Mouse (Mus musculus) urinary bladder, postnatal 25 days (tissue): Measurements from ENCODE around the gene Scube3.

Experiments used
- DNase-seq: peaks from one replicate; pipeline ENCODE4 v3.0.0; 2022; ENCODE audit warnings: low spot score

Scube3 gene

GRCm38 (mm10) chr17:28133193-28133592 is 8.7 kb upstream of the Scube3 start:
- peak; percentile 60 for DNase-seq

GRCm38 (mm10) chr17:28135496-28135895 is 6.4 kb upstream of the Scube3 start:
- DNase-seq, result no peak

- no peak for DNase-seq
Observed at GRCm38 (mm10) chr17:28136266-28136665, 5.7 kb upstream of the Scube3 start.

- DNase-seq, result no peak
Observed at GRCm38 (mm10) chr17:28138013-28138412, 3.9 kb upstream of the Scube3 start.

GRCm38 (mm10) chr17:28138685-28139084 is 3.3 kb upstream of the Scube3 start:
- no peak for DNase-seq

- no peak for DNase-seq
Observed at GRCm38 (mm10) chr17:28140431-28141204, 1.3 kb upstream of the Scube3 start.

GRCm38 (mm10) chr17:28141205-28141650 is 713 bp upstream of the Scube3 start:
- DNase-seq, result no peak

- no peak for DNase-seq
Observed at GRCm38 (mm10) chr17:28142700-28143610, 1.0 kb downstream of the Scube3 start.

- no peak for DNase-seq
Observed at GRCm38 (mm10) chr17:28143751-28144150, 1.8 kb downstream of the Scube3 start.

- no peak for DNase-seq
Observed at GRCm38 (mm10) chr17:28144241-28144640, 2.3 kb downstream of the Scube3 start.

- DNase-seq, result no peak
Observed at GRCm38 (mm10) chr17:28148288-28148687, 6.3 kb downstream of the Scube3 start.

GRCm38 (mm10) chr17:28149734-28150133 is 7.8 kb downstream of the Scube3 start:
- no peak for DNase-seq

GRCm38 (mm10) chr17:28150456-28150855 is 8.5 kb downstream of the Scube3 start:
- DNase-seq, result no peak

GRCm38 (mm10) chr17:28153095-28153494 is 11.2 kb downstream of the Scube3 start:
- no peak for DNase-seq

GRCm38 (mm10) chr17:28154970-28155369 is 13.0 kb downstream of the Scube3 start:
- no peak for DNase-seq

- no peak for DNase-seq
Observed at GRCm38 (mm10) chr17:28160361-28160760, 18.4 kb downstream of the Scube3 start.

GRCm38 (mm10) chr17:28161310-28161881 is 19.5 kb downstream of the Scube3 start:
- no peak for DNase-seq

- peak; percentile 79 for DNase-seq
Observed at GRCm38 (mm10) chr17:28163666-28164065, 21.7 kb downstream of the Scube3 start.

- no peak for DNase-seq
Observed at GRCm38 (mm10) chr17:28170460-28171305, 28.7 kb downstream of the Scube3 start.

- no peak for DNase-seq
Observed at GRCm38 (mm10) chr17:28172690-28173089, 30.7 kb downstream of the Scube3 start.

- peak; percentile 89 for DNase-seq
Observed at GRCm38 (mm10) chr17:28176775-28177539, 35.0 kb downstream of the Scube3 start, which contains the start of gene Zfp523. Gene Zfp523 (plus strand): TSS chr17:28177129.
